Mouse (Mus musculus) granulocyte monocyte progenitor cell, adult 5-6 weeks (primary cell): Measurements from ENCODE around the gene Creb5. TPM values are rescaled to one million over a fixed set of nuclear protein-coding genes. Genes with fewer than 3 reads are reported as not detected.
A peak's percentile ranks its signal among the peaks of the same experiment; 100 is the strongest.

Source experiments
- ATAC-seq: replicated peaks from 2 replicates; pipeline ENCODE4 v1.8.0; 2016; ENCODE audit warnings: mild to moderate bottlenecking, moderate TSS enrichment, inconsistent platforms; ENCODE audit not compliant: poor library complexity, severe bottlenecking
- total RNA-seq, 2 experiments: library from RNA; stranded (forward) in 1 of 2; stranded (reverse) in 1 of 2; fragments of 200-712, 200-1000 nt in 1 of 2; fragments of >200 nt in 1 of 2; fragmentation: Nextera tagmentation in 1 of 2; gene quantifications; 2 replicates each; pipeline ENCODE4 v1.2.3; 2014 to 2017

The Creb5 gene
- total RNA-seq, 2 experiments from 2014 or later, result 0.15 TPM; not detected in 1

DNA sequence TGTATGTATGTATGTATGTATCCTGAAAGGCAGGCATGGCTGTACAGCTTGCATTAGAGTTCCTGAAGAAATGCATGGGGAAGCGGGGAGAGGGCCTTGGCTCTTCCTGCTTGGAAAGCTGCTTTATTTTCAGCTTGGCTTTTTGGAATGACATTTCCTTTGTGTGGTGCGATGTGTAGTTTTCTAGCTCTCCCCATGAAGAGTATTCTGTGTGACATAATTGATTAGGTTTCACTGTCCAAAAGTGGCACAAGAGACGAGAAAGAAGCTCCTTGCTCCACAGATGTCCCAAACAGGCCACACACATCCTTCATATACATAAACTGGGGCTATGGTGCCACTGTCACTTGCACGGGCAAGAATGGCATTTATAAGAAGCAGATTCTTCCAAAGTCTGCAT lies 288.1 kb downstream of the Creb5 start:
- no peak for ATAC-seq

DNA sequence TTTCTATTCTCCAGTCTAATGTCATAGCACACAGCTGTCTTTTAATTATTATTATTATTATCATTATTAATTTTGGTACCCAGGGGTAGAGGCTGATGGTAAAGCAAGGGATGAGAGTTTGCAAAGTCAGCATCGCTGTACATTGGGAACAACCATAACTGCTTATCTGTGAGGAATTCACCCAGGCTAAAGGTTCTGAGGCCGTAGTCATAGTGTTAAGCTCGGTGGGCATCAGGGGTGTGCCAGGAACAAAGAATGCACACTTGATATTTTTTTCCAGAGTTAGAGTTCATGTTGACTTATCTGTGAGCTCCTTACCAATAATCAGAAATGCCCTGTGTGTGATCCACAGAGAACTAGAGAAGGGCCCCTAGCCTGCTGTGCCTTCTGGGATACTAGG lies 288.8 kb downstream of the Creb5 start:
- no peak for ATAC-seq

DNA sequence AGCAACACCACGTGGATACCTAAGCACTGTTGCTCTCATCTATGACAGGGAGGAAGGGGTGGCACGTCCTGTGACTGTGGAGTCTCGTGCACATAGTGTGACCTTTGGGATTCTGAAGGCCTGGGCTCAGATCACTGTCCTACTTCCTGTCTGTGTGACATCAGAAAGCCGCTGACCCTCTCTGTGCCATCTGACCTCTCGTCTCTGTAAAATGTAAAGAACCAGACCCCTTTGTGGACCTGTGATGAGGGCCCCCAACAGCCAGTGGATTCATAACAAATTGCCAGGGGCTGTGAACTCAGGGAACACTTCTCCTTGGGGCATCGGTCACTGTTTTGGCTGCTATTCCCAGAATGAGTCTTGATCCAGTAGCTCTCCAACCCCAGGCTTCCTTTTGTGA lies 289.8 kb downstream of the Creb5 start:
- ATAC-seq, result no peak

DNA sequence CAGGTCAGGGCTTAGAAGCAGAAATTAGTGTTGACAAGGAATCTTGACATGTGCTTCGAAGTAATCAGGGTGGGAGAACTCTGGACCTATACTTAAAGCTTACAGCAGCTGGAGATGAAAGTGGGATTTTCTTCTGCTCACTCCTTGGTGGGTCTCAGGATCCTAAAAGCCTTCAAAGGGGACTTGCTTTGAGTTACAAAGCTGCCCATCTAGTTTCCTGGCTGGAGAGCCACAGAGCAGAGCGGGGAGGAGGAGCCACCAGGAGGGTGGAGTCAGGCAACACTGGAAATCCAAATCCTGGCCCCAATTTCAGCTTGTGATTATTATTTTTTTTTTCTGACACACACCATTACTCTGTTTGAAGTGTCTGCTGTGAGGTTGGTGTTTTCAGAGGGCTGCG lies 290.7 kb downstream of the Creb5 start:
- no peak for ATAC-seq

DNA sequence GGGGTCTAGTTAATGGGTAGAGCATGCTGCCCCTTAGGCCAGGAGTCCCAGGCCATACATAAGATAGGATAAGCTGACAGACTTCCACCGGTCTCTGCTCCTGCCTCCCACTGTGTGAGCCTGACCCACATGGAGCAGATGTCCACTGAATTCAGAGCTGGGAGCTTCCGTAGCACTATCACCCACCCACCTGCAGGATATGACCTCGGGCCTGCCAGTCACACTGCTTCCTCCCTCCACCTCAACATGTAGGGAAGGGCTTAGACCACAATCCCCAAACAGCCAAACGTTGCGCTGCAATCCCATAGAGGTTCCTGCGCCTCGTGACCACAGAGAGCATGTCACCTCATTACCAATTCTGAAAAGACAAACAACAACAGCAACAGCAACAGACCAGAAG lies 293.3 kb downstream of the Creb5 start:
- ATAC-seq, result peak; percentile 77

DNA sequence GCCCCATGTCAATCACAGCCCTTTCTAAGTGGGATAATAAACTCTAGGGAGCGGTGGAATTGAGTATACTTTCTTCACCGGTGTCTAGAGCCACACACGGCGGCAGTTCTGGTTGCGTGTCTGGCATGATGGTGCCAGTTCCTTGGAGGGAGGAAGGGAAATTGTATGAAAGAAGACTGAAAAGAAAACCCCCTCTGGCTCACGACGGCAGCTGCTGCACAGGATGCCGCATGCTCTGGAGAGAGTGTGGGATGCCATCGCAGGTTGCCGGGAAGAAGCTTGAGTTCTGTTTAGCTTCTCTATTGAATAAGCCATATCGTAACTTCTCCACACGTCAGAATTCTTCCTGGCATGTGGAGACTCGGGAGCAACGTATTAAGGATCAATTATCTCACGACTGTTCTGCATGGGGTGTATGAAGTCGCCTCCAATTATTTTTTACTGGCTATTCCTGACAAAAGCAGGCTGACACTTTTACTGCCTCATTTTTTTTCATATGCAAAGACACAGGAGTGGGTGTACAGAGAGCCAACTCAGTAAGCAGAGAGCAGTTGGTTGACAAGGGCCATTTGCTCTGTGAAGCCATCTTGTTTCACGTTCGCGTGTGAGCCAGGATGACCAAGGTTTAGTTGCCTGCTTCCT lies 296.3 kb downstream of the Creb5 start:
- ATAC-seq, result no peak

DNA sequence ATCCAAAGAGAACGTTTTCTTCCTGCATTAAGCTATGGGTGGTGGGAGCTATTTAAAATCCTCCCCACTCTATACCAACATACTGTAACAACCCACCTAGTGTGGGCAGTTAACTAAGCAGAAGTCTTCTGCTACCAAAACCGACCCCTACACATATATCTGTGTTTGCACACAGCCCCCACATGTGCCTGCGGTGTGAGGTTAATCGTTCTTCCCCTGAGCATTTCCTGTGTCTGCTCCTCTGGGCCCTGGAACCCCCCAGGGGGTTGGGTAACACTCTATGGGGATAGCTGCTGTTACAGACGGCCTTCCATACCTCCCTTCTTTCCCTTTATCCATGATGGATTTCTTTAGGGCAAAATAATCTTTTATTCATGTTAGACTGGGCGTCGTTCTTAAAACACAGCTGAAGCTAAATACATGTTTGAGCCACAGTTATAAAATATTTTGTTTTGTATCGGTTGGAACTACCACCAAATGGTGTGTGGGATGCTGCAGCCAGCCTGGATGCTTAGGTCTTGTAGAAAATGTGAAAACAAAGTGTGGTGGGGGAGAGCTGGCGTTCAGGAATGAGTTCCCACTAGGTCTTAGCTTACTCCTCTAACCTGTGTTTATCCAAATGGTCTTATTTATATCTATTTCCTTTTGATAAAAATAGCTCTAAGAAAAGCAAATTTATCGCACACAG lies 297.8 kb downstream of the Creb5 start:
- ATAC-seq, result peak; percentile 95

DNA sequence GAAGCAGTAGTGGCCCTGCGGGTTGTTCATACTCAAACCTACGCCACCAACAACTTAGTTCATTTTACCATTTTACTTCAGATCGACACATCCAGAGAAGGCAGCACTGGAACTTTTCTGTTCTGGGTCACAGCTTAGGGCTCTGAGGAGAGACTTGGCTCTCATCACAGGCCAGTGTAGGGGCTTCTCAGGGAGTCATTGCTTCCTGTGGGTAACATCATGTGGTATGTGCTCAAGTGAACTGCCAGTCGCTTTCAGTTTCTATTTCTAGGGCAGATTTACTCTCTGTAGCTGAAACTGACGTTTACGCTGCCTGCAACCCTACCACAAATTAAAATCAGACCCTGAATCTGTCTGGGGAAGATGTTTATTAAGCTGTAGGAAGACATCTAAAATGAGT lies 302.7 kb downstream of the Creb5 start:
- peak; percentile 83 for ATAC-seq

DNA sequence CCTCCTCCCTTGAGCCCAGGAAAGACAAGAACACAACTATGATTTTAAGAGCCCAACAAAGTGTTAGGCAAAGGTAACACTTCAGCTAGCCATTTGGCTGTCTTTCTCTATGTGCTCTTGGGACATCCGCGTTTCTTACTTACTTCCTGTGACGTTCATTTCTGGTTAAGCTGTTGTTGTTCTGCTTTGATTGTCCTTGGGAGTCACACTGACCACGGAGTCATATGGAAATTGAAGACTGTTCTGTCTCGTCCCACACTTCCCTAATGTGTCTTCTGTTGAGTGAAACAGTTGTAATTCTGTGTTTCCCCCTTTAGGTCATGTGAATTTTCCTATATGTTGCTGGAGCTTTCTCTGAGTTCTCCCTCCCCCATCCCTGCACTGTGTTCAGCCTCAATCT lies 305.2 kb downstream of the Creb5 start:
- peak; percentile 88 for ATAC-seq

DNA sequence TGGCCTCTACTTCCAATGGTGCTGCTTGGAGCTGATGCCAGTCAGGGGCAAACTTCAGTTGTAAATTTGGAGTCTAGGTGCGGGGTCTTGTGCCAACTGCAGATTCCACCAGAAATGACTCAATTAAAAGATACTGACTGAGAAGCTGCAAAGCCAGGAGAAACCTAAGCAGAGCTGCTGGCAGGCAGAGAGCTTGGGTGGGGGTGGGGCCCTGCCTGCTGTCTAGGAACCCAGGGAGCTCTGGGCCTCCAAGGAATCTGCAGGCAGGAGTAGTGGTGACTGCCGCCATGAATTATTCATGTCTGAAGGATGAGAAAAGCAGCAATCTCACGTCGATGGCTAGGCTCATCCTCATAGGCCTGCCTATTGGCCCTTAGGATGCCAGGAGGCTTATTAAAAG lies 306.5 kb downstream of the Creb5 start:
- ATAC-seq, result no peak

DNA sequence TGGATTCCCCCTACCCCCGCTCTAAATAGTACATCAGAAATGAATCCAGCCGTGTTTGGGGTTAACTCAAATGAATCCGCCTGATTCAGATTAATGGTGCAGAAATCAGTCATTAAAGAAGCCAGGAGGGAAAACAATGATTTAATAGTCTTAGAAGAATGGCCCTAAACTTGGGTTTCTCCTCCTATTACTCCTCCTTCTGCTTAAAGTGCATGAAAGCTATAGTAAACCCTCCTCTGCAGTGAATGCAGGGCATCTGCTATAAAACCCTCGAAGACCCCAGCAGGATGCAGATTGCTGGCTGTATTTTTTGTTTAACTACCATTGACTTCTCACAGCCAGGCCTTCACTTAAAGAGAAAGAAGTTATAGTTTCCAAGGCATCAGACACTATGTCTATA lies 307.2 kb downstream of the Creb5 start:
- no peak for ATAC-seq

DNA sequence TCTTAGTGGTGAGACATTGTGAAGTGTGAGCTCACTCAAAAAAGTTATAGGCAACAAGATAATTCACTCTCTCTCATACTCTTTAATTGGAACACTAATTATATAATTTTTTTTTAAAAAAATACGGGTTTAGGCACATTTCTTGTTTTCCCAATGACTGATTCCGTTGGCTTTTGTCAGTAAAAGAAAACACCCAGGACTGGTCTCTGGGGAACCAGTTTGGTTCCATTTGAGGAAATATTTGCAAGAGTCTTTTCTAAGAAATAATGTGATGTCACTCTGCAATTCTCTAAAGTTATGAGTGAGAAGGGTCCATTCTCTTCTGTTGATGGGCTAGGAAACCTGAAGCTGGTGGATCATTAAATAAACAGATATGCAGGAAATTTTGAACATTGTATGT lies 309.3 kb downstream of the Creb5 start:
- no peak for ATAC-seq

DNA sequence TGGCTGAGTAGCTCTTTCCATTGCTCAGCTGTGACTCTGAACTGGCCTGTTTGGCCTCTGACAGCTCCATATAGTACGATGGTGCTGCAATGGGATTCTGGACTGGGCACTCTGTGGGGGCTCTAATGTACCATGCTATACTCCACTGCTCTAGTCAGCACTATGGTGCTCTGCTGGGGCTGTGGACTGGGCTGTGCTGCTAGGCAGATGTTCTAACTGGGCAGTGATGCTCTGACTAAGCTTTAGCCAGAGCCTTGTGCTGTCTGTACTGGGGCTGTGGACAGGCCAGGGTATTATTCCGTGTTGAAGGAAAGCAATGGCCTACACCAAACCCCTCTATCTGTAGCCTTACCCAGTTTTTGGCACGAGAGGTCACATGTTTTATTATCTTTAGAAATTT lies 316.0 kb downstream of the Creb5 start:
- no peak for ATAC-seq

DNA sequence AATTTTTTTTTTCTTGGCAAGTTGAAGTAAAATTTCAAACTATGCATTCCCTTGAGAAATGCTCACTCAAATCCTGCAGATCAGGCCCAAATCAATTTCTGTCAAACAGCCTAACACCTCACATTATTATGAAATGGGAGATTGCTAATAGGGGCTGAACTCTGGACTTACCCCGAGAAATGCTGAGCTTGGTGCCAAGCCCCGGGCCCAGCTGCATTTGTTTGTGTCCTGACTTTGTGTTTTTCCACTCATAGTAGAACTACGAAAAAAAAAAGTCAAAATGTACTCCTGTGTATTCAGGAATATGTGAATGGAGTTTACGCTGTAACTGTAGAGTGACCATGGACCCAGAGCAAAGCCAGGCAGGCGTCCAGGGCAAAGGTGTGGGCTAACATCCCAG lies 316.6 kb downstream of the Creb5 start:
- ATAC-seq, result no peak

DNA sequence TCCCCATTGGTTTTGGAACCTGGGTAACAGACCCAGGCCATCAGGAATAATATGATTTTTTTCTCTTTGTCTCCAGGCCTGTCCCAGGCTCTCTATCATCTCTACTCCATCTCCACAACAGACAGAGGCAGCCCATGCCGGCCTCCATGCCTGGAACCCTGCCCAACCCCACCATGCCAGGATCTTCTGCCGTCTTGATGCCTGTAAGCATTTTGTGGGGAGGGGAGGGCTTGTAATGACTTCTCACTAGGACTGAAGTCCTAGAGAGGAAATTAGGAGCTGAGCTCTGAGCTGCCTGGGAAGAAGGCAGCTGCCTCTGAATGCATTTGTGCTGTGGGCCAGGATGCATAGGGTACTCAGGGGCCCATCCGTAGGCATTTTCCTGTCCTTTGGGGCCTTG lies 317.3 kb downstream of the Creb5 start:
- no peak for ATAC-seq

DNA sequence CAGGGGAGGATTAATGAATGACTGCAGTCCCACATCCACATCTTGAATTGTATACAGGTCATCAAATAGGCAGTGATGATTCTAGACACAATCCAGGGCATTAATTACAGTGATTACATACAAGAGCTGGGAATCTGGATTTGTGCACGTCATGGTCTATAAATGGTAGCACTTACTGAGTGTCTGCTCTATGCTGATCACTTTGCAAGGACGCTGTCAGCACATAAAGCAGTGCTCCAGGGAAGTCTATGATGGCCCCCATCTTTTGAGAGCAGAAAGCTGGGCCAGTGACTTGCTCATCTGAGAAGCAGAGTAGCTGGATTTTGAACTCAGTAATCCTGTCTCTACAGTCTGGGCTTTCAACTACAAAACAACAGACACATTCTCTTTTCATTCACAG lies 318.1 kb downstream of the Creb5 start:
- ATAC-seq, result no peak

DNA sequence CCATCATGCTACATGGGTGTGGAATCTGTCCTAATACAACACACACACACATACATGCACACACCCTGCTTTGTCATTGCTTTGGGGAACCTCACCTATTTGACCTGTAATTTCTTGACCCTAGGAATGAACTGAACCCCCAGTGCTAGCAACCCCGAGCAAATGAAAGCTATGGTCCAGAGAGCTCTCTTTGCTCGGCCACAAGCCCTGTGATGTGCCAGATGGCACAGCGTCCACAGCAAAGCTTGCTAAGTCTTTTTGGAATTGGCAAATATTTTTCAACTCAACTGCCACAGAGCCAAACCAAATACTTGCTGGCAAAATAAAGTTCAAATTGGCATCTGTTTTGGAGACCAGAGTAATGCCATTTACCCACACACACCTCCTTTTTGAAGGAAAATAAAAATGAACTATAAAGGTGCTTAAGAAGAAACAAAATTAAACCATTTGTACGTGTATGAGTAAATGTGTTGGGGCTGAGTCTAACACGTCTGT lies 324.4 kb downstream of the Creb5 start:
- no peak for ATAC-seq

DNA sequence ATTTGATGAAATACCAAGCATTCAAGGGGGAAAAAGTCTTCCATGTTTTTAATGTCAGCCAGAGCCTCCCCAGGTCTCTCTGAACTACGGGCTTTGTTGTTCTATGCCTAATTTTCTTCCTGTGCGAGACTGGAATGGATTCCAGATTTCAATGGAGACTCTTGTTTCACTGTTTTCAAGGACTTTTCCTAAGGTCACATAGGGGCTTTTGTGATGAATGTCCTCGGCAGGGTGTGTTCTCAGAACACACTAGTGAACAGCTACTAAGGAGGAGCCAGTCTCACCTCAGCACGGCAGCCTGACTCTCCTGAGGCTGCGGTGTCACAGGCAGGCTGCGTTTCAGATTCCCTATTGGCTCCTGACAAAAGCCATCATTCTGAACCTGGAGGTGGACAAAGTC lies 325.6 kb downstream of the Creb5 start:
- no peak for ATAC-seq

DNA sequence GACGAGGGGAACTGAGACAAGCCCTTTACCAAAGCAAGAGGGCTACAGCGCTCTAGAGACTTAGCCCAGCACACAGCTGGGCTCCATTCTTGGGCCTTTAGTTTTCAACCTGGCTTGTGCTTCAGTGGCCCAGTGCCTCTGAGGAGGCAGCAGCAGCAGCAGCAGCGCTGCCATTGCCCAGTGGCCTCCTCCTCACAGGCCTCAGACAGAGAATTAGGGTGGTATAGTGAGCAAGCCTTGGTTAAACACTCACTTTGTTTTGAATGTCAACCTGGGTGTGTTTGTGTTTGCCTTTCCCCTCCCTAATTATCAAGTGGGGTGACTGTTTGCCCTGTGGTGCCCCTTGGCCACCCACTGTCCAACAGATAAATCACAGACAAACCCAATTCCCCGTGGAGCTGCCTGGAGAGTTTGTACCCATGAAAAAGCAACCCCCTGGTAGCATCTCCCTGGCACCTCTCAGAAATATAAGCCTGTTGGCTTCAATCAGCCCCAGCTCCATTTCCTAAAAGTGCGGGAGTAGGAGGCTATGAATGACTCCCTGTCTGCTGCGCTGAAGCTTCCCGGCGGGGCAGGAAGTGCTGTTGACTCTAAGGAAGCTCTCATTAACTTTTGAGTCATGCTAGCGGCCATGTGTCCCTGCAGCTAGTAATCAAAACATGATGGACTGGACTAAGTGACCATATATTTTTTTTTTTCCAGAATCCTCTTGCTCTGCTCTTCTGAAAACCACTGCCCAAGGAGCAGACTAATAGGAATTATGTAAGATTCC lies 328.6 kb downstream of the Creb5 start:
- no peak for ATAC-seq

DNA sequence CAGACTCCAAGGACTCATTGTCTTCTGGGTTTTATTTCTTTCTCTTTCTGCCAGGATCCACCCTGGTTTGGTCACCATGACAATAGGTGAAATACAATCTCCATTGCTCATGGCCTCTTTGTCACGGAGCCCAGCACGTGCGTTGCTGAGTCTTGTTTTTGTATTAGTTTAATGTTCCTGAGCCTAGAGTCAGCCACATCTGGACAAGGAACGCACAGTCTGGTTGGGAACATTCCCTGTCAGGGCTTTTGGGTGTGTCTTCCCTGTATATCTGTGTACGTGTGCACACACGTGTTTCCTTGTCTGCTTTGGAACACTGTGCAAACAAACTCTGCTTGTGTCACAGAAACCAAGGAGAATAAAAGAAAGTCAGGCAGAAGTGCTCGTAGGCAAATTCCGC lies 331.1 kb downstream of the Creb5 start:
- no peak for ATAC-seq

DNA sequence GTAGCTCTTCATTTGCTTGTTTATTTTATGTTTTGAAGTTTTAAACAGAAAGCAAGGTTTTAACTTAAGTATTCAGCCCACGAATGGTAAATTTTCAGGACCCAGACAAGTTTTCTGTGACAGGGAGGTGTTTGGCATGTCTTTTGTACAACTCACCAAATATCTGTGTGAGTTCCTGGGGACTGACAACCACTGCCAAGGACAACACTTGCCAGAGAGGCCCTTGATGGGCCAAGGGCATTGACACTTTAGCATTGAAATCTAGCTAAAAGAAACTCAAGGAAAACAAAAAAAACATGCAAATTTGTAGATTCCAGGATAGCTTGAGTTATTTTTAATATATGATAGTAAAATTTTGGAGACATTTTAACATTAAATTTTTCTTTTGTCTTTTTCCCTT lies 332.6 kb downstream of the Creb5 start:
- ATAC-seq, result no peak

DNA sequence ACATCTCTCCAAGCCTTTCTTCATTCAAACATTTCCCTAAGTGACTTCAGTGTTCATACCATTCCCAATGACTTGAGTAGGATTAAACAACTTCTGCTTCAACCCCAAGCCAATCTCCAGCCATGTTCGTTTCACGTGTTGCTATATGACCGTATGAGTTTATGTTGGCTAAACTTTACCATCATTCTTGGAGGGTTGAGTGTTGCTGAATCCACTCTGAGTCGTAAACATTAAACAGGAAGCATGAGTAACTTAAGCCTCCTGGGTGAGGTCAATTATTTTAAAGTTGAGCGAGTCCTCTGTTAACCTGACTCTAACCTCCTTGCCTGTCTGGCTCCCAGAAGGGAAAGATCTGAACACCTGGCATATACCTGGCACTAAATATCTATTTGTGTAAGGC lies 334.2 kb downstream of the Creb5 start:
- ATAC-seq, result no peak
